Mouse (Mus musculus) G1E (cell line): ENCODE data around the gene Pde9a.

Source experiments
- CTCF ChIP-seq: IDR thresholded peaks from 2 replicates; pipeline ENCODE4 v1.5.1; 2012; ENCODE audit warnings: low read depth, low read length, inconsistent platforms, mixed read lengths
- GATA1 ChIP-seq: IDR thresholded peaks from 2 replicates; pipeline ENCODE4 v1.6.1; 2012; ENCODE audit warnings: borderline replicate concordance, low read length, inconsistent platforms, mixed read lengths
- GATA2 ChIP-seq: IDR thresholded peaks from 2 replicates; pipeline ENCODE4 v1.6.1; 2012; ENCODE audit warnings: low read depth, low read length, inconsistent platforms, borderline replicate concordance
- POLR2AphosphoS5 ChIP-seq: IDR thresholded peaks from 2 replicates; pipeline ENCODE4 v1.6.1; 2012; ENCODE audit warnings: low read depth, low read length, inconsistent platforms; ENCODE audit not compliant: insufficient replicate concordance

- no peak for TF ChIP-seq CTCF
- no peak for TF ChIP-seq GATA1
- no peak for TF ChIP-seq GATA2
- no peak for TF ChIP-seq POLR2AphosphoS5
These were observed 82.5 kb downstream of the Pde9a start for GRCm38 (mm10) chr17:31468496-31468895.
